Mouse (Mus musculus) heart, adult 2 months (tissue): Measurements from ENCODE around the gene Aloxe3.
A peak's percentile ranks its signal among the peaks of the same experiment; 100 is the strongest.

ENCODE experiments used
- EP300 ChIP-seq: fragments of 200-500 bp; IDR thresholded peaks from 2 replicates; pipeline ENCODE4 v1.6.1; 2011; ENCODE audit warnings: low read depth, low read length, control low read depth; ENCODE audit not compliant: insufficient read depth
- POLR2A ChIP-seq: fragments of 200-500 bp; IDR thresholded peaks from 2 replicates; pipeline ENCODE4 v1.6.1; 2011; ENCODE audit warnings: mild to moderate bottlenecking, low read depth, low read length, control low read depth; ENCODE audit not compliant: insufficient read depth

GRCm38 (mm10) chr11:69088103-69088855 is 37.4 kb upstream of the Aloxe3 start, which contains the start of gene Vamp2:
- TF ChIP-seq POLR2A, result peak; percentile 70; the same call in 1 of the 2 replicates
- TF ChIP-seq EP300, result no peak
